Mouse (Mus musculus) midbrain, embryonic 11.5 days (tissue): ENCODE measurements around the gene Abcd3. TPM values are rescaled to one million over a fixed set of nuclear protein-coding genes. Genes with fewer than 3 reads are reported as not detected.
A peak's percentile ranks its signal among the peaks of the same experiment; 100 is the strongest.

Experiments
- ATAC-seq: fragments of 200-750 bp; cut with Nextera tagmentation; 2 replicates; pipeline ENCODE4 v1.8.0; 2017; ENCODE audit warnings: moderate TSS enrichment, moderate library complexity; ENCODE audit not compliant: low FRiP score
- DNase-seq: peaks from one replicate; pipeline ENCODE4 v3.0.0; 2015; ENCODE audit warnings: low spot score; ENCODE audit errors: missing footprints
- H3K27ac ChIP-seq: fragments of 300-500 bp; sonication (generic); 2 replicates; pipeline ENCODE4 v1.5.1; 2014; ENCODE audit warnings: low read depth, low read length
- H3K27me3 ChIP-seq: fragments of 300-500 bp; sonication (generic); 2 replicates; pipeline ENCODE4 v1.6.1; 2014; ENCODE audit warnings: mild to moderate bottlenecking, low read length, moderate library complexity, mixed read lengths; ENCODE audit not compliant: control insufficient read depth, insufficient read depth
- H3K36me3 ChIP-seq: fragments of 300-500 bp; sonication (generic); 2 replicates; pipeline ENCODE4 v1.6.1; 2014; ENCODE audit warnings: mild to moderate bottlenecking, low read length, moderate library complexity, mixed read lengths; ENCODE audit not compliant: control insufficient read depth, insufficient read depth
- H3K4me1 ChIP-seq: fragments of 300-500 bp; sonication (generic); 2 replicates; pipeline ENCODE4 v1.6.1; 2014; ENCODE audit warnings: low read length; ENCODE audit not compliant: control insufficient read depth, insufficient read depth
- H3K4me2 ChIP-seq: fragments of 300-500 bp; sonication (generic); 2 replicates; pipeline ENCODE4 v1.6.1; 2014; ENCODE audit warnings: mild to moderate bottlenecking, moderate library complexity
- H3K4me3 ChIP-seq: fragments of 300-500 bp; sonication (generic); 2 replicates; pipeline ENCODE4 v1.5.1; 2014; ENCODE audit warnings: low read depth, low read length
- H3K9ac ChIP-seq: fragments of 300-500 bp; sonication (generic); 2 replicates; pipeline ENCODE4 v1.6.1; 2014; ENCODE audit warnings: low read length
- H3K9me3 ChIP-seq: fragments of 300-500 bp; sonication (generic); 2 replicates; pipeline ENCODE4 v1.6.1; 2016; ENCODE audit warnings: low read length; ENCODE audit not compliant: control insufficient read depth
- WGBS: fragments of 180-500 bp; shearing (Covaris S2); extraction: QIAGEN DNeasy Blood & Tissue Kit; methylation state at CpG from one replicate; pipeline ENCODE4 v1.1.7; 2014; 5-methylcytosine and 5-hydroxymethylcytosine counted together
- polyA plus RNA-seq: library from polyadenylated mRNA; unstranded; fragments of >200 nt; fragmentation: Nextera tagmentation; extraction: Ambion mirVana; gene quantifications from 2 replicates; pipeline ENCODE4 v1.2.1, GENCODE M21; 2014

Gene Abcd3
- polyA plus RNA-seq, 1 experiment from 2014 or later = 58.7 TPM

DNA sequence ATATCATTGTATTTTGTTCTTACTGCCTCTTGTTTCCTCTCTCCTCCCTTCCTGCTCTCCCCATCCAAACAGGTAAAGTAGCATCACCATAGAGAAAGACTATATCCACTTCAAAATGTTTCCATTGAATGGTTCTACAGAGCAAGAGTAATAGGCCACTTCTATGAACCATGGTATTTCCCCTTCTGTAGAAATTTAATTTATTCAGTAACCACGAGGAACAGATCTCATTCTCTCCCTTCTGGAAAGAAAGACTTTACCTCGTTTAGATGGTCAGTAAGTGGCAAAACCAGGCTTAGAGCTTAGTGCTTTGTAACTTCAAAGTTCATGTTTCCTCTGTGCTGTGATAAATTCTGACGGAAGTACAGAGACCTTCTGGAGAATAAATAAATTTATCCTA, 28.9 kb upstream of the Abcd3 start:
- WGBS = 81% methylated on average over 3 of the region's 3 CpGs
- Histone ChIP-seq H3K27me3 (no peaks in the 10 kb centered on the region), H3K4me3 (no peak overlapping the region), H3K9ac (no peak overlapping the region), H3K4me1 (no peaks in the 10 kb centered on the region), H3K9me3 (no peaks in the 10 kb centered on the region), H3K4me2 (no peak overlapping the region), H3K27ac (no peak overlapping the region), H3K36me3 (no peaks in the 10 kb centered on the region)
- ATAC-seq = no peak
- DNase-seq = no peak

DNA sequence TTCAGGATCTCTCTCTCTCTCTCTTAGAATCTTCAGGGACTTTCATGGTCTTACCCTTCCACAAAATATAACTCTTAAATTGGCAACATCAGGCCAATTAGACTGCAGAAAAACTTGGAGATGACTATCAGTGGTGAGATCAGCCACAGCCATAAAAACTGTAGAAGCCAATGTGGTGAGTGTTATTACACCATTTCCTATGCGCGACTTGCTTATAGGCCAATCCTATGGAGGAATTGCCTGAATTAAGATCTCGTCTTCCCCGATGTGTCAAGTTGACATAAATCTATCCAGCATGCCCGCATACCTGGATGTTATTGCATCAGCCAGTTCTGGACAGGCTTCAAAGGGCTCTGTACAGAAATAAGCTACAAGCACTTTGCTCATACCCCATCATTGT, 28.2 kb upstream of the Abcd3 start:
- no peak overlapping the region for H3K4me2 ChIP-seq
- WGBS = 93% methylated on average over 5 of the region's 5 CpGs
- H3K4me1 ChIP-seq = no peaks in the 10 kb centered on the region
- no peak overlapping the region for H3K27ac ChIP-seq
- DNase-seq (no peak), ATAC-seq (no peak)
- no peaks in the 10 kb centered on the region for H3K36me3 ChIP-seq
- H3K9me3 ChIP-seq = no peaks in the 10 kb centered on the region
- no peak overlapping the region for H3K4me3 ChIP-seq
- no peaks in the 10 kb centered on the region for H3K27me3 ChIP-seq
- H3K9ac ChIP-seq = no peak overlapping the region

DNA sequence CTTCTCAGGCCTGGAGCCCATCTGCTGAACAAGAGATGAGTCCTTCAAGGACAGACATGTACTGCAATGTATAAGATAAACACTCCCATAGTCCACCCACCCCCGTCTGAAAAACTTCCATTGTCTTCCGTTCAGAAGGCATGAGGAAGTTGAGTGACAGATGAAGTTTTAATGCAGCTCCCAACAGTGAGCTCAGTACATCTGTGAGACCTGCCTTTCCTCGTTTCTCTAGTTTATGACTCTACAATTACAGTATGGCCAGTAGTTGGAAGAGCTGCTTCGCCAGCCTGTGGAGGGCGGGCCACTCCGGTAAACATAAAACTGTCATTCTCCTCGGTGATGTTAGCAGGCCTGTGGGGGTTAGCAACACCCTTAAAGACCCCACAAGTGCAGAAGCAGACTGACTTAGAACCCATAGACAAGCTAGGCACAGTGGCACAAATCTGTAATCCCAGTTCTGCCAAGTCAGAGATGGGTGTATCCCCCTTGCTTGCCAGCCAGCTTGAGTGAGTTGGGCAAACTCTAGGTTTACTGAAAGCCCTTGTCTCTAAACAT, 27.3 kb upstream of the Abcd3 start:
- H3K9me3 ChIP-seq = no peaks in the 10 kb centered on the region
- no peak overlapping the region for H3K4me2 ChIP-seq
- DNase-seq = no peak
- H3K36me3 ChIP-seq = no peaks in the 10 kb centered on the region
- H3K27me3 ChIP-seq = no peaks in the 10 kb centered on the region
- no peak overlapping the region for H3K4me3 ChIP-seq
- no peak overlapping the region for H3K27ac ChIP-seq
- no peak for ATAC-seq
- no peaks in the 10 kb centered on the region for H3K4me1 ChIP-seq
- H3K9ac ChIP-seq = no peak overlapping the region
- WGBS = 87% methylated on average over 7 of the region's 7 CpGs

DNA sequence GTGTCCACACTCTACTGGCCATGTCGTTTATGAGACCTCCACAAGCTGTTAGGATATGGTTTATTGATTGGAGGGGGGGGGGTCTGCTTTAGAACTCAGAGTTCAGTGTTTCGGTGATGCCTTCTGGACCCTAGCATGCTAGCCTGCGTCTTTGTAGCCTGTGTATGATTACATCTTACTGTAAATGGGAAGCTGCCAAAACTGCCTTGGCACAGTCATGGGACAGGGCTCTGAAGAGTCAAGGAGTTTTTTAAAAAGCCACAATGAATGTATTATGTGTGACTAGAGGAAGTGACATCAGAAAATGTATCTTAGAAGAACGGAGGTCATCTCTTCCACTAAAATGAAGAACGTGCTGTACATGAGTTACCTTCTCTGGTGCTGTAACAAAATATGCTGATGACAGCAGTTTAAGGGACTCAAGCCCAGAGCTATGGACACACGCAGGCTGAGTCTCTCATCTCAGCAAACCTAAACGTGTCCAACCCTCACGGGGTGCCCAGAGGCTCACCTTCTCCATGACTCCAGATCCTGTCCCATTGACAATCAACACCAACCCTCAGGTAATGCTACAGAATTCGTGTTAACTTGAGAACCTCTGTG, 26.4 kb upstream of the Abcd3 start:
- Histone ChIP-seq H3K4me3 (no peak overlapping the region), H3K27ac (no peak overlapping the region), H3K27me3 (no peaks in the 10 kb centered on the region), H3K36me3 (no peaks in the 10 kb centered on the region), H3K4me2 (no peak overlapping the region), H3K9ac (no peak overlapping the region), H3K4me1 (no peaks in the 10 kb centered on the region), H3K9me3 (no peaks in the 10 kb centered on the region)
- ATAC-seq = no peak
- WGBS = 82% methylated on average over 9 of the region's 9 CpGs
- DNase-seq = no peak

DNA sequence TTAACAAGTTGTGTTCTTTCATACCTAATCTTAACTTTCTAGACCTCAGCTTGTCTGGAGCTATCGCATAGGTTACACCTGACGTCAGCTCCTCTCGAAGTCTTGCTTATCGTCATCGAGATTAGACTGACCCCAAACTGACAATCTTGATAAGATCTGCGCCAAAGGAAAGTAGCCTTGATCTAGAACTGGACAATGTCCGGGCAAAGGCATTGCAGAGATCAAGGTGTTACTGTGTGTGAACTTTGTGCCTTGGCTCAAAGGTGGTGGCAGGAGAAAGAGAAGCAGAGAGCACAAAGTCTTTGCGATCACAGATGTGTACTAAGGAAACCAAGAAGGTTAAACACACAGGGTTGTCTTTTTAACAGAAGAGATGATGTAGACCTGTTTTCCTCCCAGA, 25.2 kb upstream of the Abcd3 start:
- Histone ChIP-seq H3K9ac (no peak overlapping the region), H3K27me3 (no peaks in the 10 kb centered on the region), H3K4me3 (no peak overlapping the region), H3K9me3 (no peaks in the 10 kb centered on the region), H3K4me2 (no peak overlapping the region), H3K4me1 (no peaks in the 10 kb centered on the region), H3K27ac (no peak overlapping the region), H3K36me3 (no peaks in the 10 kb centered on the region)
- no peak for ATAC-seq
- DNase-seq = no peak
- WGBS = 96% methylated on average over 8 of the region's 8 CpGs

DNA sequence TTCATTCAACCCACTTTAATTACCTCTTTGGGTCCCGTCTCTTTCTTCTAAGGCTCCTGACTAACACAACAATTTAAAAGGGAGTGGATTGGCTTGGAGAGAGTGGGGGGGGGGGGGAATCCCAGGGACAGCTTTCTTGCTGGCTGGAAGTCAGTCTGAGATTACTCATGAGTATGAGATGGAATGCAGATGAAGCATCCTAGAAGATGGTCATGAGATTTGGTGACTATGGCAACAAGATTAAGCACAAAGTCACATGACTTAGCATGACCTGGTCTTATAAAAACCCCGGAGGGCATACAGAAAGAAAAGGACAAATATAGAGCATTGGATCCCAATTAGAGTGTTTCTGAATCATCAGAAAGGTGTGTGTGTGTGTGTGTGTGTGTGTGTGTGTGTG, 19.6 kb upstream of the Abcd3 start:
- H3K27ac ChIP-seq = no peak overlapping the region
- no peak overlapping the region for H3K4me2 ChIP-seq
- no peaks in the 10 kb centered on the region for H3K36me3 ChIP-seq
- WGBS = 76% methylated on average over 2 of the region's 2 CpGs
- ATAC-seq (no peak), DNase-seq (no peak)
- no peaks in the 10 kb centered on the region for H3K27me3 ChIP-seq
- H3K4me3 ChIP-seq = no peak overlapping the region
- H3K4me1 ChIP-seq = no peaks in the 10 kb centered on the region
- H3K9me3 ChIP-seq = no peaks in the 10 kb centered on the region
- H3K9ac ChIP-seq = no peak overlapping the region

DNA sequence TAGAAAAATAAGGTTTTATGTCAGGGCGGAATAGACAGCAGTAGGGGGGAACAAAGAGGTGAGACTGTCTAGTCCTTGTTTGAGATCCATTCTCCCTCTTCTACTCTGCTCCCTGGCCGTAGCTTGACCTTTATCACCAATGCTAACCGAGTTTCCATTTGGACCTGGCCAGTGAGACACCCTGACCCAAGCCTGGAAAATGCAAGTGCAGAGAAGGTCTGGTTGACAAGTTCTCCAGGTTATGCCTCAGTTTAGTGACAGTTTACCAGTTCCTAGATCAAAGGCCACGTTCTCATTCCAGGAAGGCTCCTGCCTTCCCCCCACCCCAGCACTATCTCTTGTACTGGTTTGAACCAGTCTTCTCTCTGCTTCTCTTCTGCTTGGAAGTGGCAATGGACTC, 19.1 kb upstream of the Abcd3 start:
- H3K4me1 ChIP-seq = no peaks in the 10 kb centered on the region
- DNase-seq (no peak), ATAC-seq (no peak)
- H3K4me3 ChIP-seq = no peak overlapping the region
- 86% methylated on average over 4 of the region's 4 CpGs for WGBS
- H3K9me3 ChIP-seq = no peaks in the 10 kb centered on the region
- no peak overlapping the region for H3K27ac ChIP-seq
- no peaks in the 10 kb centered on the region for H3K36me3 ChIP-seq
- no peaks in the 10 kb centered on the region for H3K27me3 ChIP-seq
- H3K9ac ChIP-seq = no peak overlapping the region
- no peak overlapping the region for H3K4me2 ChIP-seq

DNA sequence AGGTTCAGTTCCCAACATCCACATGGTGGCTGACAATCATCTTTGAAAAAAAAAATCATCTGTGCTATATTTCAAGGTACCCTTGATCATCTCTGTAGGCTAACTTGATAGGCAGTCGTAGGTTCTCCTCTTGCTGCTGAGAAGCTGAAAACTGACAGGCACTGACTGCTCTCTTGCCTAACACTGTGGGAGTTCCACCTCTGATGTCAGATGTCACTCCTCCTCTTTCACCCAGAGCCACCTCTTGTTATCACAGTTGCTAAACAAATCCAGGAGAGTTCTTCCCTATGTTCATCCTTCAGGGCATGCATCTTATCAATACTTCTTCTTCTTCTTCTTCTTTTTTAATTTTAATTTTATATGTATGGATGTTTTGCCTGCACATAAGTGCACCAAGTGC, 10.0 kb upstream of the Abcd3 start:
- Histone ChIP-seq H3K4me1 (no peaks in the 10 kb centered on the region), H3K36me3 (no peaks in the 10 kb centered on the region), H3K9ac (no peak overlapping the region), H3K4me2 (no peak overlapping the region), H3K27me3 (no peaks in the 10 kb centered on the region), H3K4me3 (no peak overlapping the region), H3K9me3 (no peaks in the 10 kb centered on the region), H3K27ac (no peak overlapping the region)
- WGBS = 79% methylated on average over 1 of the region's 1 CpGs
- DNase-seq (no peak), ATAC-seq (no peak)

DNA sequence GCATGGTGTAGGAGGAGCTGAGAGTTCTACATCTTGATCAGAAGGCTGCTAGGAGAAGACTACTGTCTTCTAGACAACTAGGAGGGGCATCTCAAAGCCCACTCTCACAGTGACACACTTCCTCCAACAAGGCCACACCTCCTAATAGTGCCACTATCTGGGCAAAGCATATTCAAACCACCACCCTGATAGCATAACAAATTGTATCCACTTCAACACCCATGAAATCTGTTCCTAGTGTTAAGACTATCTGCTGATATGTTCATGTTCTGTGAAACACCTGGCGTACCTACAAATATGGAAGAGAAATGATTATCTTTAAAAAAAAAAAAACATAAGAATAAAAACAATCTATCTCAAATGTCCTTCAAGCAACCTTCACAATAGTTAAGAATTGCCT, 9.2 kb upstream of the Abcd3 start:
- 91% methylated on average over 1 of the region's 1 CpGs for WGBS
- DNase-seq (peak; percentile 23), ATAC-seq (no peak)
- no peak overlapping the region for H3K4me2 ChIP-seq
- no peaks in the 10 kb centered on the region for H3K36me3 ChIP-seq
- H3K9me3 ChIP-seq = no peaks in the 10 kb centered on the region
- H3K4me1 ChIP-seq = no peaks in the 10 kb centered on the region
- H3K27me3 ChIP-seq = no peaks in the 10 kb centered on the region
- H3K4me3 ChIP-seq = no peak overlapping the region
- no peak overlapping the region for H3K27ac ChIP-seq
- H3K9ac ChIP-seq = no peak overlapping the region
